Mouse (Mus musculus): ENCODE results near the gene Rc3h2.

DNA sequence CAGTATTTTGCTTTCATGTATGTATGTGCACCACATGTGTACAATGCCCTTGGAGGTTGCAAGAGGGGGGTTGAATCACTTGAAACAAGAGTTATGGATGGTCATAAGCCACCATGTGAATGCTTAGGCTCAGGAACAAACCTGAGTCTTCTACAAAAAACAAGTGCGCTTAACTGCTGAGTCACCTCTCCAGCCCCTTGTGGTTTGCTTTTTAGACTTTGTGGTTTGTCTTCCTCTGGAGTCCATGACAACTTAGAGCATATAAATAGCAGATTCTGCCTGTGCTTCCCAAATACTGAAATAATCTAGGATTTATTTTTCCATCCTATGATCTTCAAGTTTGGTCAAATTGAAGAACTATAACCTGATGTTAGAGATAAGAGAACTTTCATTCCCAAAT, 46.7 kb downstream of the Rc3h2 start:
- no peak for TF ChIP-seq EP300 (IDR thresholded peaks at IDR 0.05; ENCODE audit: insufficient read depth, low read depth, low read length)
- no peak for TF ChIP-seq CTCF (IDR thresholded peaks at IDR 0.05; ENCODE audit: low read depth, low read length)
